Mouse (Mus musculus) hindbrain, postnatal 0 days (tissue): ENCODE measurements around the gene Lsm7. TPM values are rescaled to one million over a fixed set of nuclear protein-coding genes. Genes with fewer than 3 reads are reported as not detected.

Experiments used
- ATAC-seq: fragments of 200-750 bp; cut with Nextera tagmentation; 2 replicates; pipeline ENCODE4 v1.8.0; 2017; ENCODE audit warnings: mild to moderate bottlenecking, moderate TSS enrichment, moderate library complexity
- DNase-seq: peaks from one replicate; pipeline ENCODE4 v3.0.0-alpha.2; 2015; ENCODE audit warnings: low spot score
- H3K27ac ChIP-seq: fragments of 300-500 bp; sonication (generic); 2 replicates; pipeline ENCODE4 v1.5.1; 2014; ENCODE audit warnings: mild to moderate bottlenecking
- H3K27me3 ChIP-seq: fragments of 300-500 bp; sonication (generic); 2 replicates; pipeline ENCODE4 v1.6.1; 2014; ENCODE audit warnings: low read length, mixed read lengths; ENCODE audit not compliant: insufficient read depth
- H3K36me3 ChIP-seq: fragments of 300-500 bp; sonication (generic); 2 replicates; pipeline ENCODE4 v1.6.1; 2014; ENCODE audit warnings: low read length, mixed read lengths; ENCODE audit not compliant: insufficient read depth
- H3K4me1 ChIP-seq: fragments of 300-500 bp; sonication (generic); 2 replicates; pipeline ENCODE4 v1.6.1; 2014; ENCODE audit warnings: antibody characterized with exemption, low read length, mixed read lengths; ENCODE audit not compliant: insufficient read depth
- H3K4me2 ChIP-seq: fragments of 300-500 bp; sonication (generic); 2 replicates; pipeline ENCODE4 v1.6.1; 2014; ENCODE audit warnings: low read depth, mild to moderate bottlenecking, low read length, moderate library complexity, mixed read lengths
- H3K4me3 ChIP-seq: fragments of 300-500 bp; sonication (generic); 2 replicates; pipeline ENCODE4 v1.5.1; 2014; ENCODE audit warnings: low read length
- H3K9ac ChIP-seq: fragments of 300-500 bp; sonication (generic); replicated peaks from 2 replicates; pipeline ENCODE4 v1.6.1; 2014; ENCODE audit warnings: mild to moderate bottlenecking, low read length, moderate library complexity, mixed read lengths
- H3K9me3 ChIP-seq: fragments of 300-500 bp; sonication (generic); 2 replicates; pipeline ENCODE4 v1.6.1; 2016; ENCODE audit warnings: low read length, mixed read lengths
- CTCF ChIP-seq: IDR thresholded peaks from 2 replicates; pipeline ENCODE4 v1.5.1; 2016; ENCODE audit warnings: antibody characterized with exemption, control low read depth, low read depth
- WGBS: fragments of 180-500 bp; shearing (Covaris S2); extraction: QIAGEN DNeasy Blood & Tissue Kit; methylation state at CpG from one replicate; pipeline ENCODE4 v1.1.7; 2014; 5-methylcytosine and 5-hydroxymethylcytosine counted together
- polyA plus RNA-seq: library from polyadenylated mRNA; unstranded; fragments of >200 nt; fragmentation: Nextera tagmentation; extraction: Ambion mirVana; gene quantifications from 2 replicates; pipeline ENCODE4 v1.2.1, GENCODE M21; 2015
- total RNA-seq: library from RNA; depleted of rRNA; stranded (reverse); fragments of >200 nt; gene quantifications from 2 replicates; pipeline ENCODE4 v1.2.3, GENCODE M21; 2014

Gene Lsm7
- total and polyA plus RNA-seq, 2 experiments from 2014 or later = 189 to 279 TPM

- Histone ChIP-seq H3K27me3 (no peaks in the 10 kb centered on the region), H3K27ac (no peak overlapping the region), H3K9ac (no peak overlapping the region), H3K4me2 (no peak overlapping the region), H3K4me1 (no peaks in the 10 kb centered on the region; the same call in 1 of the 2 replicates), H3K36me3 (no peaks in the 10 kb centered on the region), H3K4me3 (no peak overlapping the region), H3K9me3 (no peaks in the 10 kb centered on the region)
- WGBS = 42% methylated on average over 6 of the region's 6 CpGs
- DNase-seq (no peak), ATAC-seq (no peak)
- no peak for TF ChIP-seq CTCF
Measured at GRCm38 (mm10) chr10:80839848-80840247, 15.2 kb downstream of the Lsm7 start.

DNA sequence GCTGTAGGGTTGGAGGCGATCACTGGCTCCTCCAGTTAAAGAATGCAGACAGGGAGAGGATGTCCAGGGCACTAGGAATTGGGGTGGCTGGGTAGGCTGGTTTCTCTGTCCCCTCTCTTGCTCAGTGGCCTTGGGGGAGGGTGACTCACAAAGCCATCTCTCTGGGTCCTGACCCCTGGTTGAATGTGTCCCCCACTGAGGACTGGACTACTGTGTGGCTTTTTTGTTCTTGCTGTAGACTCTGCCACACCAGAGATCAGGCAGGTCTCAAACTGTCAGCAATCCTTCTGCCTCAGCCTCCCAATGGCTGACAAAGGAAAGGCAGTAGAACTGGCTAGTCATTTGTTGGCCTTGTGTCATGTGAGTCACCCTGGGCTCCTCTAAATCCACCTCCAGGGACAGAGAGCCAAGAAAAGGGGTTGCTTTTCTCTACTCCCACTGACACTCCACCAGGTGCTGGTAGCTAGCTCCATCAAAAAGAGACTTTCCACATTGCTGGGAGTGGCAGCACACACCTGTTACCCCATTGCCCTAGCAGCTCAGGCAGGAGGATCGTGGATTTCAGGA lies 16.6 kb downstream of the Lsm7 start:
- no peaks in the 10 kb centered on the region for H3K9me3 ChIP-seq
- H3K4me2 ChIP-seq = no peak overlapping the region
- no peak overlapping the region for H3K9ac ChIP-seq
- no peaks in the 10 kb centered on the region for H3K4me1 ChIP-seq
- H3K36me3 ChIP-seq = no peaks in the 10 kb centered on the region
- H3K27ac ChIP-seq = no peak overlapping the region
- H3K4me3 ChIP-seq = no peak overlapping the region
- ATAC-seq = no peak
- no peak for DNase-seq
- WGBS = 72% methylated on average over 2 of the region's 2 CpGs
- no peak for TF ChIP-seq CTCF
- no peaks in the 10 kb centered on the region for H3K27me3 ChIP-seq

- DNase-seq (no peak), ATAC-seq (no peak)
- Histone ChIP-seq H3K4me1 (no peaks in the 10 kb centered on the region), H3K4me2 (no peak overlapping the region), H3K4me3 (no peak overlapping the region), H3K36me3 (no peaks in the 10 kb centered on the region), H3K27ac (no peak overlapping the region), H3K9me3 (no peaks in the 10 kb centered on the region), H3K9ac (no peak overlapping the region), H3K27me3 (no peaks in the 10 kb centered on the region)
- 26% methylated on average over 2 of the region's 2 CpGs for WGBS
- no peak for TF ChIP-seq CTCF
Measured at GRCm38 (mm10) chr10:80837827-80838226, 17.2 kb downstream of the Lsm7 start.

DNA sequence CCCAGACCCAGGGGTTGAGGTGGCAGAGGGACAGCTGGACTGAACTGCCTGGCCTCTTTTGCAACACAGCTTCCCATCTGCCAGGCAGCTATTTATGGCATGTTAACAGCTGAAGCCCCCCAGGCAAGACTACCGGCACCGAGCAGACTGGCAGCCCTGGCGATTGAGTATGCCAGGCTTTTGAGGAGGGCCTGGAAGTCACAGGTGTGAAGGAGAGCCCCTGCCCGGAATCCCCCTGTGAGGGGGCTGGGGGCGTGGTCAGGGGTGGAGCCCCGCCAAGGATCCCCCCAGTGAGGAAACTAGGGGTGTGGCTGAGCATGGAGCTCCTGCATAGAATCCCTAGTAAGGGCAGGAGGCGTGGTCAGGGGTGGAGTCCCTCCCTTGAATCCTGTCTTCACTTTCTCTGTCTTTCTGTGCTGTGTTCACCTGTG lies 18.0 kb downstream of the Lsm7 start:
- H3K27ac ChIP-seq = 0 out of 2 replicates have a peak overlapping the region, but pooled peaks have one; percentile 5
- ATAC-seq (no peak), DNase-seq (peak; percentile 22)
- H3K4me2 ChIP-seq = no peak overlapping the region
- H3K4me3 ChIP-seq = no peak overlapping the region
- H3K27me3 ChIP-seq = no peaks in the 10 kb centered on the region
- 41% methylated on average over 7 of the region's 7 CpGs for WGBS
- TF ChIP-seq CTCF = no peak
- no peaks in the 10 kb centered on the region for H3K9me3 ChIP-seq
- H3K36me3 ChIP-seq = no peaks in the 10 kb centered on the region
- no peaks in the 10 kb centered on the region for H3K4me1 ChIP-seq
- H3K9ac ChIP-seq = no peak overlapping the region

GRCm38 (mm10) chr10:80835617-80836016 lies 19.4 kb downstream of the Lsm7 start:
- H3K27me3 ChIP-seq = no peaks in the 10 kb centered on the region
- no peak for TF ChIP-seq CTCF
- 54% methylated on average over 30 of the region's 30 CpGs for WGBS
- H3K4me1 ChIP-seq = no peaks in the 10 kb centered on the region
- ATAC-seq = no peak
- no peaks in the 10 kb centered on the region for H3K9me3 ChIP-seq
- H3K9ac ChIP-seq = no peak overlapping the region
- no peaks in the 10 kb centered on the region for H3K36me3 ChIP-seq
- H3K4me3 ChIP-seq = no peak overlapping the region
- no peak overlapping the region for H3K27ac ChIP-seq
- H3K4me2 ChIP-seq = no peak overlapping the region
- DNase-seq = peak; percentile 50

GRCm38 (mm10) chr10:80832818-80833217 lies 22.2 kb downstream of the Lsm7 start:
- peaks cover 2% of the 10 kb centered on the region; the same call in 1 of the 2 replicates for H3K4me1 ChIP-seq
- H3K4me2 ChIP-seq = no peak overlapping the region
- H3K4me3 ChIP-seq = no peak overlapping the region
- no peak overlapping the region for H3K27ac ChIP-seq
- no peak for TF ChIP-seq CTCF
- DNase-seq (no peak), ATAC-seq (no peak)
- no peaks in the 10 kb centered on the region for H3K27me3 ChIP-seq
- no peaks in the 10 kb centered on the region for H3K9me3 ChIP-seq
- H3K36me3 ChIP-seq = peaks cover 12% of the 10 kb centered on the region
- 37% methylated on average over 7 of the region's 7 CpGs for WGBS
- no peak overlapping the region for H3K9ac ChIP-seq

DNA sequence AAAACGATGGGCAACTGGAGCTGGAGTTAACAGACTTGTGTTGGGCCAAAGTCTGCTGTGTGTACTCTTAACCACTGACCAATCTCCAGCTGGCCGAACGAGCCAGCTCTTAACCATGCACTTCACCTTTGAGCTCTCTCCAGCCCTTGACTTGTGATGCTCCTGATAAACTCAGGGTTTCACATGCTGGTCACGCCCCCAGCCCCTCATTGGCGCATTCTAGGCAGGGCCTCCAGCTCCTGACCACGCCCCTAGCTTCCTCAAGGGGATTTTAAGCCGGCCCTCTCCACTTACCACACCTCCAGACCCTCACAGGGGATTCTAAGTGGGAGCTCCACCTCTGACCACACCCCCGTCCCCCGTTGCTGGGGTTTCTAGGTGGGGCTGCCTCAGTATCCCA lies 23.9 kb downstream of the Lsm7 start:
- Histone ChIP-seq H3K4me3 (no peak overlapping the region), H3K9me3 (no peaks in the 10 kb centered on the region), H3K27ac (no peak overlapping the region), H3K4me1 (peaks cover 5% of the 10 kb centered on the region; the same call in 1 of the 2 replicates), H3K36me3 (peaks cover 12% of the 10 kb centered on the region), H3K4me2 (no peak overlapping the region), H3K9ac (no peak overlapping the region), H3K27me3 (no peaks in the 10 kb centered on the region)
- ATAC-seq = no peak
- DNase-seq = peak; percentile 42
- no peak for TF ChIP-seq CTCF
- WGBS = 7% methylated on average over 9 of the region's 9 CpGs
